Mouse (Mus musculus): ENCODE data around the gene Ccdc125. TPM values are rescaled to one million over a fixed set of nuclear protein-coding genes. Genes with fewer than 3 reads are reported as not detected.
"Not testable (repeated sequence)": the region's sequence is repeated elsewhere in the genome, so short reads cannot be mapped to it uniquely, and the experiment has no call there.

The Ccdc125 gene
- polyA plus RNA-seq, 1 experiment from 2014 or later, result 7.6 TPM

DNA sequence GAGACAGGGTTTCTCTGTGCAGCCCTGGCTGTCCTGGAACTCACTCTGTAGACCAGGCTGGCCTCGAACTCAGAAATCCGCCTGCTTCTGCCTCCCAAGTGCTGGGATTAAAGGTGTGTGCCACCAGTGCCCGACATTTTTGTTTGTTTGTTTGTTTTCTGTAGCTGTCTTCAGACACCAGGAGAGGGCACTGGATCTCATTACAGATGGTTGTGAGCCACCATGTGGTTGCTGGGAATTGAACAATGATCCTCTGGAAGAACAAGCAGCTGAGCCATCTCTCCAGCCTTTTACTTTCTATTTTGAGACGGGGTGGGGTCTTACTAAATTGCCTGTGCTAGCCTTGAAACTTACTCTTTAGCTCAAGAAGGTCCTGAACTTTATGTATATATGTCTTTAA is 59.0 kb downstream of the Ccdc125 start:
- not testable (repeated sequence) for H3K9ac ChIP-seq (replicated peaks; ENCODE audit: low read depth, low read length); ATAC-seq (ENCODE audit: insufficient number of reproducible peaks, insufficient read depth, low FRiP score, low read depth); H3K4me1 ChIP-seq (ENCODE audit: control insufficient read depth, insufficient read depth, low read length); H3K27me3 ChIP-seq (ENCODE audit: control insufficient read depth, insufficient read depth, low read length); H3K4me2 ChIP-seq (replicated peaks; ENCODE audit: low read depth, low read length); H3K4me3 ChIP-seq (ENCODE audit: low read depth, low read length); H3K27ac ChIP-seq (ENCODE audit: low read length); H3K9me3 ChIP-seq (ENCODE audit: control insufficient read depth, low read depth, low read length)
- 95% methylated on average over 4 of the region's 4 CpGs for WGBS
- H3K36me3 ChIP-seq (ENCODE audit: control insufficient read depth, insufficient read depth, low read length), result peaks cover 13% of the 10 kb centered on the region

DNA sequence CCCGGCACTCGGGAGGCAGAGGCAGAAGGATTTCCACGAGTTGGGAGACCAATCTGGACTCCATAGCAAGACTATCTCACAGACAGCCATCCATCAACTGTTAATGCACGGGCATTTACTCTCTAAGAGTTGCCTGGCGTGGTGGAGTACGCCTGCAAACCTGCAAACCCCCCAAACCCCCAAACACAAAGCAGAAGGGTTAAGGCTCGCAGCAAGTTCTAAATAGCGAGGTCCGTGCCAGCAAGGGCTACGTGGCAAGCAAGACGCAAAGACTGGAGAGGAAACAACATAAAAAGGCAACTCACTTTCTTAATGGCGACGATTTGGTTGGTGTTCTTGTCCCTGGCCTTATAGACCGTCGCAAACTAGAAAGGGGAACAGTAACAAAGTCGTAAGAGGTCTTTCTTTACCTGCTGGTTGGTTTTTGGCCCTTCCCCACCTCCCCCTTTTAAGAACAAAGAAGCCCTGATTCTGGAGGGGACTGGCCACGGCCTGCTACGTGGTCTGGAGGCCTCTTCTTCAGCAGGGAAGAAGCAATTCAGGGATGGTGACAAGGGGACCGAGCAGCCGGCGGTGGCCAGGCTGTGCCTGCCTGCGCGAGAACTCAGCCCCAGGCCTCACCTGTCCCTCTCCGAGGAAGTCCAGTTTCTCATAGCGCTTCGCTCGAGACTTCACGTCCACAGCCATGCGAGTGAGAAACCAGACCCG is 60.8 kb downstream of the Ccdc125 start:
- no peaks in the 10 kb centered on the region for H3K9me3 ChIP-seq (ENCODE audit: control insufficient read depth, low read depth, low read length)
- H3K4me1 ChIP-seq (ENCODE audit: control insufficient read depth, insufficient read depth, low read length), result peaks cover 5% of the 10 kb centered on the region; the same call in 1 of the 2 replicates
- peak overlapping the region; percentile 89 for H3K9ac ChIP-seq (replicated peaks; ENCODE audit: low read depth, low read length)
- H3K36me3 ChIP-seq (ENCODE audit: control insufficient read depth, insufficient read depth, low read length), result peaks cover 10% of the 10 kb centered on the region
- no peak for ATAC-seq (ENCODE audit: insufficient number of reproducible peaks, insufficient read depth, low FRiP score, low read depth)
- peak overlapping the region; percentile 92 for H3K4me3 ChIP-seq (ENCODE audit: low read depth, low read length)
- peak overlapping the region; percentile 57 for H3K4me2 ChIP-seq (replicated peaks; ENCODE audit: low read depth, low read length)
- H3K27me3 ChIP-seq (ENCODE audit: control insufficient read depth, insufficient read depth, low read length), result no peaks in the 10 kb centered on the region
- under 1% methylated on average over 30 of the region's 30 CpGs for WGBS
- H3K27ac ChIP-seq (ENCODE audit: low read length), result peak overlapping the region; percentile 93

DNA sequence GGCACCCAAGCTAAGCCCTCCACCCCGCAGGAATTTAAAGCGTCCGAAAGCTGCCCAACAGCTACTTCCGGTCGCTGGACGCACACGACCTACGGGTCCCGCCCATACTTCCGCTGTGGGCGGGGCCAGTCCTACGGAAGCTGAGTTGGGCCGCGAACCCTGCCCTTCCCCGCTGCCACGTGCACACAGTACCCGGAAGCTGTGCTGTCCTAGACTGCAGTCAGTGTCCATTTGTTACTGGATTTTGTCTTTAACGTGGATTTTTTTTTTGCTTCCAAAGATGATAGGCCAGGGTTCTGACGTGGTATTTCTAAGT is 61.3 kb downstream of the Ccdc125 start, which contains the start of gene Cdk7:
Gene Cdk7, minus strand, starts transcription at position 79 of the 316 bp plus-strand sequence.
- peak; percentile 98 for ATAC-seq (ENCODE audit: insufficient number of reproducible peaks, insufficient read depth, low FRiP score, low read depth)
- H3K4me3 ChIP-seq (ENCODE audit: low read depth, low read length), result peak within 1 kb of the TSS; percentile 92
- H3K4me2 ChIP-seq (replicated peaks; ENCODE audit: low read depth, low read length), result peak within 1 kb of the TSS; percentile 57
- H3K9ac ChIP-seq (replicated peaks; ENCODE audit: low read depth, low read length), result peak within 1 kb of the TSS; percentile 89
- H3K4me1 ChIP-seq (ENCODE audit: control insufficient read depth, insufficient read depth, low read length), result peaks cover 5% of the 10 kb centered on the region; the same call in 1 of the 2 replicates
- 0% methylated on average over 19 of the region's 19 CpGs for WGBS
- peak within 1 kb of the TSS; percentile 93 for H3K27ac ChIP-seq (ENCODE audit: low read length)
- no peaks in the 10 kb centered on the region for H3K9me3 ChIP-seq (ENCODE audit: control insufficient read depth, low read depth, low read length)
- H3K36me3 ChIP-seq (ENCODE audit: control insufficient read depth, insufficient read depth, low read length), result peaks cover 10% of the 10 kb centered on the region
- no peaks in the 10 kb centered on the region for H3K27me3 ChIP-seq (ENCODE audit: control insufficient read depth, insufficient read depth, low read length)

DNA sequence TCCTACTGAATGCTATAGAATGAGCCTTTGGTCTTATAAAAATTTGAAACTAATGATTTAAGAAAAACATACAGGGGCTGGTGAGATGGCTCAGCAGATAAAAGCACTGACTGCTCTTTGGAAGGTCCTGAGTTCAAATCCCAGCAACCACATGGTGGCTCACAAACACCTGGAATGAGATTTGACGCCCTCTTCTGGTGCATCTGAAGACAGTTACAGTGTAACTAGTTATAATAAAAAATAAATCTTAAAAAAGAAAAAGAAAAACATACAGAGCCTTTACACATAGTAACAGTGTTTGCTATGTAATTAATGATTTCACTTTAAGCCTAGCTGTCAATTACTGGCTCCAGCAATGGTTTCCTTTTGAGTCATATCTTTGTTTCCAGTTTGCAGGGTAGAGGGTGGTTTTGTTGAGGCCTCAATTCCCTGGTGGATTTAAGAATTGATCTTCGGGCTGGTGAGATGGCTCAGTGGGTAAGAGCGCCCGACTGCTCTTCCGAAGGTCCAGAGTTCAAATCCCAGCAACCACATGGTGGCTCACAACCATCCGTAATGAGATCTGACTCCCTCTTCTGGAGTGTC is 62.0 kb downstream of the Ccdc125 start:
- H3K4me1 ChIP-seq (ENCODE audit: control insufficient read depth, insufficient read depth, low read length); H3K9me3 ChIP-seq (ENCODE audit: control insufficient read depth, low read depth, low read length); H3K36me3 ChIP-seq (ENCODE audit: control insufficient read depth, insufficient read depth, low read length); ATAC-seq (ENCODE audit: insufficient number of reproducible peaks, insufficient read depth, low FRiP score, low read depth); H3K27me3 ChIP-seq (ENCODE audit: control insufficient read depth, insufficient read depth, low read length); H3K9ac ChIP-seq (replicated peaks; ENCODE audit: low read depth, low read length); H3K4me3 ChIP-seq (ENCODE audit: low read depth, low read length): not testable (repeated sequence)
- peak overlapping the region; percentile 57 for H3K4me2 ChIP-seq (replicated peaks; ENCODE audit: low read depth, low read length)
- WGBS, result 86% methylated on average over 5 of the region's 6 CpGs
- peak overlapping the region; percentile 48; the same call in 1 of the 2 replicates for H3K27ac ChIP-seq (ENCODE audit: low read length)

DNA sequence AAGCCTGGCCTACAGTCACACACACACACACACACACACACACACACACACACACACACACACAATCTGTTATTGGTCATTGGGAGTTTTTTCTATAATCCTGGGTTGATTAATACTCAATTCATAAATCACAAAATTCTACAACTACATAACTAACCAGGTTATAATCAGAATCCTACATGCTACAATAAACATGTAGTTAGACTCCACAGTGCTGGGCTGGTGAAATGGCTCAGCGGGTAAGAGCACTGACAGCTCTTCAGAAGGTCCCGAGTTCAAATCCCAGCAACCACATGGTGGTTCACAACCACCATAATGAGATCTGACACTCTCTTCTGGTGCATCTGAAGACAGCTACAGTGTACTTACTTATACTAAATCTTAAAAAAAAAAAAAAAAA is 63.2 kb downstream of the Ccdc125 start:
- 91% methylated on average over 2 of the region's 2 CpGs for WGBS
- H3K9me3 ChIP-seq (ENCODE audit: control insufficient read depth, low read depth, low read length), result no peaks in the 10 kb centered on the region
- no peaks in the 10 kb centered on the region for H3K27me3 ChIP-seq (ENCODE audit: control insufficient read depth, insufficient read depth, low read length)
- ATAC-seq (ENCODE audit: insufficient number of reproducible peaks, insufficient read depth, low FRiP score, low read depth), result no peak
- H3K4me1 ChIP-seq (ENCODE audit: control insufficient read depth, insufficient read depth, low read length), result peaks cover 5% of the 10 kb centered on the region; the same call in 1 of the 2 replicates
- no peak overlapping the region for H3K4me3 ChIP-seq (ENCODE audit: low read depth, low read length)
- H3K4me2 ChIP-seq (replicated peaks; ENCODE audit: low read depth, low read length), result no peak overlapping the region
- H3K9ac ChIP-seq (replicated peaks; ENCODE audit: low read depth, low read length), result no peak overlapping the region
- H3K27ac ChIP-seq (ENCODE audit: low read length), result no peak overlapping the region
- peaks cover 5% of the 10 kb centered on the region for H3K36me3 ChIP-seq (ENCODE audit: control insufficient read depth, insufficient read depth, low read length)

DNA sequence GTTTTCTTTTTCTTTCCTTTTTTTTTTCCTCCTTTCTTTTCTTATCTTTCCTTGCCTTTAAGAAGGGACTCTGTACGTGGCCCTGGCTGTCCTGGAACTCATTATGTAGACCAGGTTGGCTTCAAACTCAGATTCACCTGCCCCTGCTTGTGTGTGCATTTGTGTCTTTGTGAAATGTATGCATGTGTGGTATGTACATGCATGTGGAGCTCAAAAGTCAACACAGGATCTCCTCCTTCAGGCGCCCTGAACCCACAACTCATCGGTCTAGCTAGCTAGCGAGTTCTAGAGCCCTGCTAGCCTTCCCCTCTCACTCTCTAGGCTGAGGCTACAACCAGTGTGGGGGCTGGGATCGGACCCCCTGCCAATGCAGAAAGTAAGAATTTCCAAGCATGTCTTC is 73.3 kb downstream of the Ccdc125 start:
- no peak for ATAC-seq (ENCODE audit: insufficient number of reproducible peaks, insufficient read depth, low FRiP score, low read depth)
- Histone ChIP-seq H3K36me3 (ENCODE audit: control insufficient read depth, insufficient read depth, low read length) (peaks cover 3% of the 10 kb centered on the region; the same call in 1 of the 2 replicates), H3K9ac (replicated peaks; ENCODE audit: low read depth, low read length) (no peak overlapping the region), H3K4me1 (ENCODE audit: control insufficient read depth, insufficient read depth, low read length) (peaks cover 7% of the 10 kb centered on the region), H3K4me3 (ENCODE audit: low read depth, low read length) (no peak overlapping the region), H3K27me3 (ENCODE audit: control insufficient read depth, insufficient read depth, low read length) (no peaks in the 10 kb centered on the region), H3K27ac (ENCODE audit: low read length) (no peak overlapping the region), H3K4me2 (replicated peaks; ENCODE audit: low read depth, low read length) (0 out of 2 replicates have a peak overlapping the region, but pooled peaks have one; percentile 59), H3K9me3 (ENCODE audit: control insufficient read depth, low read depth, low read length) (no peaks in the 10 kb centered on the region)
- 75% methylated on average over 5 of the region's 5 CpGs for WGBS

DNA sequence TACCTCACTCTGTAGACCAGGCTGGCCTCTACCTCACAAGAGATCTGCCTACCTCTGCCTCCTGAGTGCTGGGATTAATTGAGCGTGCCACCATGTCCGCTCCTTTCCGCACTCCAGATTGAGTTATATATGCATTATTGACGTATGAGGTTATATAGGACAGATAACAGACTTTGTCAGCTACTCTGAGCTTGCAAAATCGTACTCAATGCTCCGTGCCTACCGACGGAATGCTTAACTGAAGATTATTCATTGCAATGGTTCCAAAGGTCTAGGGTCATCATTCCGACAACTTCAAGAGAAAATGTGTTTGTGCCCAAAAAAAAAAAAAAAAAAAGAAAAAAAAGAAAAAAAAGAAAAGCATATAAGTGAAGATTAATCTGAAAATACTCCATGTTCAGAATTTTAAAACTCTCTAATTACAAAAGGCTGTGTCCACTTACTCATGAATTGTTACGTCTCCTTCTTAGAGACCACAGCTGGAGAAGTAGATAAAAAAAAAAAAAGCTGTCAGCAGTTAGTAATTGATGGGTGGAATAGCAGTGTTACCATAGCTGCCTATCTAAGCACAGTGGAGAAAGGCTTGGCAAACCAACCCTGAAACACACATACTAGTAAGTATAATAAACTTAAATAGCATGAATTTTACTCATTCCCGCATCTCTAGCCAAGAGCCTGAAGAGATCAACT is 74.0 kb downstream of the Ccdc125 start:
- Histone ChIP-seq H3K27ac (ENCODE audit: low read length) (peak overlapping the region; percentile 96), H3K4me1 (ENCODE audit: control insufficient read depth, insufficient read depth, low read length) (peaks cover 7% of the 10 kb centered on the region), H3K4me2 (replicated peaks; ENCODE audit: low read depth, low read length) (peak overlapping the region; percentile 59), H3K27me3 (ENCODE audit: control insufficient read depth, insufficient read depth, low read length) (no peaks in the 10 kb centered on the region), H3K9ac (replicated peaks; ENCODE audit: low read depth, low read length) (no peak overlapping the region), H3K36me3 (ENCODE audit: control insufficient read depth, insufficient read depth, low read length) (no peaks in the 10 kb centered on the region), H3K9me3 (ENCODE audit: control insufficient read depth, low read depth, low read length) (no peaks in the 10 kb centered on the region), H3K4me3 (ENCODE audit: low read depth, low read length) (peak overlapping the region; percentile 85)
- peak; percentile 40 for ATAC-seq (ENCODE audit: insufficient number of reproducible peaks, insufficient read depth, low FRiP score, low read depth)
- WGBS, result 46% methylated on average over 11 of the region's 11 CpGs

DNA sequence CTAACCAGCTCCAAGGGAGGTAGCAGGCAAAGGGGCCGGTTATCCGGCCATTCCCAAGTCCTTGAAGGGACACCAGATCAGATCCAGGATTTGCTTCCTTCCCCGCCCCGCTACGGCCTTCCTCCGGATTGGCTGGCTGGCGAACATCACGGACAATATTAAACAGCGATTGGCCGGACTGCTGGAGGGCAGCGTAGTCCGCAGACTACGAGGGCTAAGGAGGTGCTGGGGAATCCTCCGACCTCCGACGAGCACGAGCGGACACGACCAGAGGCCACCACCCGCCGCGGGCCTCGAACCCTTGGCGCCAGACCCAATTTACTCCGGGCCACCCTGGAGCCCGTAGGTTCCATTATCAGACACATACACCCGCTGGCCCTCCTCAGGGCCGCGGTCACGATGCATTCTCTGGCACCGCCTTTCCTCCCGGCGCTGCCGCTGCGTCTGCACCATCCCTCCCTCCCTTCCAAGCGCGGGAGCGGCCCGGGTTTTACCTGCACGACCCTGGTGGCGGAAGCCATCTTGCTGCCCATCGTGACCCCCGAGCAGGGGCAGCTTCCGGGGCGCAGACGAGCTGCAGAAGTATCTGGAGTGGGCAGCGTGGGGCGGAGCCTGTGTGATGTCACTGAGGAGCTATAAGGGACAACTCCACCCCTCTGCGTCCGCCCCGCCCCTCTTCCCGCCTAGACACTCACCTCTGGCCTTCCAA is 74.7 kb downstream of the Ccdc125 start, which contains the start of gene Mrps36:
Gene Mrps36, minus strand, starts transcription at position 624 of the 709 bp plus-strand sequence.
- H3K9me3 ChIP-seq (ENCODE audit: control insufficient read depth, low read depth, low read length), result no peaks in the 10 kb centered on the region
- H3K36me3 ChIP-seq (ENCODE audit: control insufficient read depth, insufficient read depth, low read length), result no peaks in the 10 kb centered on the region
- no peaks in the 10 kb centered on the region for H3K27me3 ChIP-seq (ENCODE audit: control insufficient read depth, insufficient read depth, low read length)
- WGBS, result under 1% methylated on average over 51 of the region's 52 CpGs
- peak; percentile 93 for ATAC-seq (ENCODE audit: insufficient number of reproducible peaks, insufficient read depth, low FRiP score, low read depth)
- peak within 1 kb of the TSS; percentile 85 for H3K4me3 ChIP-seq (ENCODE audit: low read depth, low read length)
- peak within 1 kb of the TSS; percentile 96 for H3K27ac ChIP-seq (ENCODE audit: low read length)
- H3K9ac ChIP-seq (replicated peaks; ENCODE audit: low read depth, low read length), result peak within 1 kb of the TSS; percentile 81
- peak within 1 kb of the TSS; percentile 59 for H3K4me2 ChIP-seq (replicated peaks; ENCODE audit: low read depth, low read length)
- peaks cover 7% of the 10 kb centered on the region for H3K4me1 ChIP-seq (ENCODE audit: control insufficient read depth, insufficient read depth, low read length)

Data from stomach, embryonic 14.5 days (tissue).